Mouse (Mus musculus): ENCODE measurements around the gene Csrp3. TPM values are rescaled to one million over a fixed set of nuclear protein-coding genes. Genes with fewer than 3 reads are reported as not detected.

Gene Csrp3
- polyA plus RNA-seq, 1 experiment: 5.3 TPM

DNA sequence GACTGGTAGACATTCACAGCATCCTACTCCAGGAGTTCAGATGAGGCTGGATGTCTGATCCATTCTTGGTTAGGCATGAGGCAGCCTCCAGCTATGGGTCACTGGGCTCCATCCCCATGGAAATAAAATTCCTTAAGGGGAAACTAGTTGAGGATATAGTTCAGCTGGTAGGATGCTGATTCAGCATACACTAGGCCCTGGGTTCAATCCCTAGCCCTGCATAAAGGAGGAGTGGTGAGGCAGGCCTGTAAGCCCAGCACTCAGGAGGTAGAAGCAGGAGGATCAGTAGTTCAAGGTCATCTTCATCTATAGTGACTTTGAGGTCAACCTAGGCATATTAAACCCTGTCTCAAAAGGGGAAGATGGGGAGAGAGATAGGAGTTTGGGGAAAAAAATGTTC is 16.4 kb upstream of the Csrp3 start:
- TF ChIP-seq CTCF (IDR thresholded peaks at IDR 0.05; ENCODE audit: control insufficient read depth, insufficient read depth, low read length): no peak
- no peak for TF ChIP-seq POLR2A (IDR thresholded peaks at IDR 0.05; ENCODE audit: borderline replicate concordance, control insufficient read depth, low read depth, low read length)
- Histone ChIP-seq H3K4me1 (ENCODE audit: control insufficient read depth, insufficient read depth, low read length) (peaks cover 4% of the 10 kb centered on the region; the same call in 1 of the 2 replicates), H3K27ac (ENCODE audit: control insufficient read depth, insufficient read depth, low read depth, low read length, poor library complexity) (no peak overlapping the region), H3K4me3 (replicated peaks; ENCODE audit: control insufficient read depth, low read depth, low read length) (no peak overlapping the region)

DNA sequence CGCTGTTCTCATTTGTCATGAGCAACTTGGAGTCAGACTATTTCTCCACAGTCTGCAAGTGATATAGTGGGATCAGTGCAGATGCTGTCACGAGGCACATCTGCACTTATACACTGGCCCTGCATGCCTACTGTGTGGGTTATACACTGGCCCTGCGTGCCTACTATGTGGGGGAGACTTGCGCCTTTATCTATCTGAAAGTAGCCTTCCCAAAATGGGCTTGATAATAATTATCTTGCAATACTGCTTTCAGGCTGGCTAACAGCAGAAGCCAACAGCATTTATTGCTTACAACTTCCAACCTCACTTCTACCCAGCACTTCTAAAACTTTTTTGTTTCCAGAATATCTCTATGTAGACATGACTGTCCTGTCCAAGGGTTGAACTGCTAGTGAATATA is 14.0 kb upstream of the Csrp3 start:
- 52% methylated on average over 4 of the region's 4 CpGs for WGBS
- Histone ChIP-seq H3K4me1 (ENCODE audit: control insufficient read depth, insufficient read depth, low read length) (peaks cover 4% of the 10 kb centered on the region; the same call in 1 of the 2 replicates), H3K27ac (ENCODE audit: control insufficient read depth, insufficient read depth, low read depth, low read length, poor library complexity) (no peak overlapping the region), H3K4me3 (replicated peaks; ENCODE audit: control insufficient read depth, low read depth, low read length) (no peak overlapping the region)
- TF ChIP-seq POLR2A (IDR thresholded peaks at IDR 0.05; ENCODE audit: borderline replicate concordance, control insufficient read depth, low read depth, low read length) (no peak), CTCF (IDR thresholded peaks at IDR 0.05; ENCODE audit: control insufficient read depth, insufficient read depth, low read length) (no peak)

DNA sequence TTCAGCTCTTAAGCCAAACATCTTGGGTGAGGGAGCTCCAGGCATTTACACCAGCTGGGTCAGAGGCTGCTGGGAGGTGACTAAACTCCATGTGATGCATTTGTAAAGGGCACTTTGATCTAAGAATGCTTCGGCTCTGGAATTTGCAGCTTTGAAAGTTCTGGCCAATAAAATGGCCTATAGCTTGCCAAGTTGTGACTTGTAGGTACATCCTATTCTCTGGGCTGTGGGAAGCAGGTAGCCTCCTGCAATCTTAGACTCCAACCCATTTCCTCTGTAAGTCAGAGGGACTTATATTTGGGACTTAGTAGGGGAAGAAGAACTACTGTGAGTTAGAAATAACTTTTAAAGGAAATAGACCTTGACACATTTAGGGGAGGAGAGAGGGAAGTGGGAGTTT is 13.1 kb upstream of the Csrp3 start:
- no peak for TF ChIP-seq CTCF (IDR thresholded peaks at IDR 0.05; ENCODE audit: control insufficient read depth, insufficient read depth, low read length)
- TF ChIP-seq POLR2A (IDR thresholded peaks at IDR 0.05; ENCODE audit: borderline replicate concordance, control insufficient read depth, low read depth, low read length): no peak
- peaks cover 4% of the 10 kb centered on the region; the same call in 1 of the 2 replicates for H3K4me1 ChIP-seq (ENCODE audit: control insufficient read depth, insufficient read depth, low read length)
- H3K27ac ChIP-seq (ENCODE audit: control insufficient read depth, insufficient read depth, low read depth, low read length, poor library complexity): no peak overlapping the region
- H3K4me3 ChIP-seq (replicated peaks; ENCODE audit: control insufficient read depth, low read depth, low read length): no peak overlapping the region
- 17% methylated on average over 1 of the region's 1 CpGs for WGBS

DNA sequence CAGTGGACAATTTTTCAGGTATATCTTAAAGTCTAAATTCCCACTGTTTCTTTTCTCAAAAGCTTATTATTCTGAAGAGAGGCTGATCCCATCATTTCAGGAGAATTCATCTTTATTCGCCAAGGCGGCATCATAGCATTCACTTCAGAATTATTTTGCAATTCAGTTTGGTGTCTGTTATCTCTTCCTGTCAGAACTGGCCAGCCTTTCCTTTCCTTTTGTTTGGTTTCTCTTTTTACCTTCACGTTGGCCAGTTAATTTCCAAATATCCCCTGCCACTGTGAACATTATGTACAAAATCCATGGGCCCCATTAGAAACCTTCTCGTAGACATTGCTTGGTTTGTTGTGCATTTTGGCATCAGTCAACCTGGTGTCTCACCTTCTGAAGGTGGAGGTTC is 11.5 kb upstream of the Csrp3 start:
- 17% methylated on average over 4 of the region's 4 CpGs for WGBS
- Histone ChIP-seq H3K27ac (ENCODE audit: control insufficient read depth, insufficient read depth, low read depth, low read length, poor library complexity) (no peak overlapping the region), H3K4me1 (ENCODE audit: control insufficient read depth, insufficient read depth, low read length) (peaks cover 4% of the 10 kb centered on the region; the same call in 1 of the 2 replicates), H3K4me3 (replicated peaks; ENCODE audit: control insufficient read depth, low read depth, low read length) (no peak overlapping the region)
- TF ChIP-seq POLR2A (IDR thresholded peaks at IDR 0.05; ENCODE audit: borderline replicate concordance, control insufficient read depth, low read depth, low read length) (no peak), CTCF (IDR thresholded peaks at IDR 0.05; ENCODE audit: control insufficient read depth, insufficient read depth, low read length) (no peak)

DNA sequence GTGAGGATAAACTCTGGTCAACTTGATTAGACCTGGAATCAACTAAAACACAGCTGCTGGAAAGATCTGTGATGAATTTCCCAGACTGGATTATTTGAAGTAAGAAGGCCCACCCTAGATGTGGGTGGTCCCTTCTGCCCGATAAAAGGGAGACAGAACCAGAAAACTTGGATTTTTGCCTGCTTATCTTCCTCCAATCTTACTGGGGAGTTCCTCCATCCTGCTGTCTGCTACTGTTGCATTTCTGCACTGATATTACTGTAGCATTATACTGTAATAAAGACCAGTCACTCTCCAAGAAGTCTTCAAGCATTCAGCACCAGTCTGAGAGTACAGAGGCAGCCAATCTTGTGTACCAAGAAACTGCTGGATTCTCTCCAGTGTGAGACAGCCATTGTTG is 10.4 kb upstream of the Csrp3 start:
- Histone ChIP-seq H3K27ac (ENCODE audit: control insufficient read depth, insufficient read depth, low read depth, low read length, poor library complexity) (no peak overlapping the region), H3K4me3 (replicated peaks; ENCODE audit: control insufficient read depth, low read depth, low read length) (no peak overlapping the region), H3K4me1 (ENCODE audit: control insufficient read depth, insufficient read depth, low read length) (peaks cover 4% of the 10 kb centered on the region; the same call in 1 of the 2 replicates)
- TF ChIP-seq POLR2A (IDR thresholded peaks at IDR 0.05; ENCODE audit: borderline replicate concordance, control insufficient read depth, low read depth, low read length): no peak
- TF ChIP-seq CTCF (IDR thresholded peaks at IDR 0.05; ENCODE audit: control insufficient read depth, insufficient read depth, low read length): no peak
- WGBS: 39% methylated on average over 1 of the region's 1 CpGs

DNA sequence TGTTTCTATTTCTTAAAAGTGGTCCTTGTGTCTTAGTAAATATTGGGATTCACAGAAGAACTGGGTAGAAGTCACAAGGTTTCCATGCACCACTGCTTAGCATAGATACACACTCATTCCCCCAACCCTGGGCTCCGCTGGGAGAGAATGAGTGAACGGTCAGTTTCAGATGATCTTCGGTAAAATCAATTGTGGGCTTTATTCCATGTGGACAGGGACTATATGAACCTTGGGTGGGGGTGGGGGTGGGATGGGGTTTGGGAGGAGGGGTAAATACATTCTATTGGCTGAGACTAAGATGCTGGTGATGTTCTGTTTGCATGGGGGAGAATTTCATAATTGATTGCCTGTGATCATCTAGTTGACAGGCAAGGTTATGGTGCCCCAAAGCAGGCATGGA is 7.6 kb upstream of the Csrp3 start:
- 92% methylated on average over 3 of the region's 3 CpGs for WGBS
- H3K4me3 ChIP-seq (replicated peaks; ENCODE audit: control insufficient read depth, low read depth, low read length): no peak overlapping the region
- no peak overlapping the region for H3K27ac ChIP-seq (ENCODE audit: control insufficient read depth, insufficient read depth, low read depth, low read length, poor library complexity)
- H3K4me1 ChIP-seq (ENCODE audit: control insufficient read depth, insufficient read depth, low read length): 0 out of 2 replicates have a peak, but pooled peaks cover 2% of the 10 kb centered on the region
- TF ChIP-seq POLR2A (IDR thresholded peaks at IDR 0.05; ENCODE audit: borderline replicate concordance, control insufficient read depth, low read depth, low read length): no peak
- no peak for TF ChIP-seq CTCF (IDR thresholded peaks at IDR 0.05; ENCODE audit: control insufficient read depth, insufficient read depth, low read length)

DNA sequence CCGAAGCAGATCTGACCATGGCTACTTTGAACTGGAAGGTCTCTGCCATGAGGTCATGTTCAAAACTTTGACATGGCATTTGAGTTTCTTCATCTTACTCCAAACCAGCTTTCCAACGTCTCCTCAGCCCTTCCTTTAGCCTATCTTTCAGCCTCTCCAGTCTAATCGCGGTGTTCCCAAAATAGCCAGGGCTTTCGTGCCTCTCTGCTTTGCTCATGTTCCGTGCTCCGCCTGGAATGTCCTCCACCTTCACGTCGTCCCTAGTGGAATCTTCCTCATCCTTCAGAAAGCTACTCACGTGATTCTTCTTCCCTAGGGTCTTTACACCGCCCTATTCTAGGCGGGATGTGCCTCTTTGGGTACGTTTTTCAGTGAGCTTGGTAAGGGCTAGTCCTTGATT is 5.7 kb upstream of the Csrp3 start:
- Histone ChIP-seq H3K4me1 (ENCODE audit: control insufficient read depth, insufficient read depth, low read length) (no peaks in the 10 kb centered on the region), H3K27ac (ENCODE audit: control insufficient read depth, insufficient read depth, low read depth, low read length, poor library complexity) (no peak overlapping the region), H3K4me3 (replicated peaks; ENCODE audit: control insufficient read depth, low read depth, low read length) (no peak overlapping the region)
- 86% methylated on average over 13 of the region's 13 CpGs for WGBS
- TF ChIP-seq POLR2A (IDR thresholded peaks at IDR 0.05; ENCODE audit: borderline replicate concordance, control insufficient read depth, low read depth, low read length) (no peak), CTCF (IDR thresholded peaks at IDR 0.05; ENCODE audit: control insufficient read depth, insufficient read depth, low read length) (no peak)

DNA sequence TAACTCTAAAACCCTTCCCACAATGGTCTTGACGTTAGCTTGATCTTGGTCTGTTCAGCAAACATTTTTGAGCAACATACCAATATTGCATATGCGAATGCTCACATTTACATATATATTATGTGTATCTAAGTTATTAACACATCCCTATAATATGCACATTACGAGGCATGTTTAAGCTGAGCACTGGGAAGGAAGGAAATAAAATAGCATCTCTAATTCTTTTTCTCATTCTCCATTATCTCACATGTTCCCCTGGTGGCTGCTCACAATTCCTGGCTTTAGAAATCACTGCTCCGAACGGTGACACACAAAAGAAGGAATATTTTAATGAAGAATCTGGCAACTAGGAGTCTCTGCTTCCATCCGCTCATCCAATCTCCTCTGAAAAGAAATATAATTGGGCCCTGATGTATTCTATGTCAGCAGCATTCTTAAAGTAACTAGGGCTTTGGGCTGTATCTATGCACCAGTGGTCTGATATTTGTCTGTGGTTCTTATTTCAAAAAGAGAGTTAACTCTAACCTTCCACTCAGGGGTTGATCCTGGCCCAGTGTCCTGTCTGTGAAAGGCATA is 3.8 kb upstream of the Csrp3 start:
- Histone ChIP-seq H3K27ac (ENCODE audit: control insufficient read depth, insufficient read depth, low read depth, low read length, poor library complexity) (no peak overlapping the region), H3K4me1 (ENCODE audit: control insufficient read depth, insufficient read depth, low read length) (no peaks in the 10 kb centered on the region), H3K4me3 (replicated peaks; ENCODE audit: control insufficient read depth, low read depth, low read length) (no peak overlapping the region)
- TF ChIP-seq POLR2A (IDR thresholded peaks at IDR 0.05; ENCODE audit: borderline replicate concordance, control insufficient read depth, low read depth, low read length): no peak
- TF ChIP-seq CTCF (IDR thresholded peaks at IDR 0.05; ENCODE audit: control insufficient read depth, insufficient read depth, low read length): no peak
- WGBS: 84% methylated on average over 6 of the region's 6 CpGs

DNA sequence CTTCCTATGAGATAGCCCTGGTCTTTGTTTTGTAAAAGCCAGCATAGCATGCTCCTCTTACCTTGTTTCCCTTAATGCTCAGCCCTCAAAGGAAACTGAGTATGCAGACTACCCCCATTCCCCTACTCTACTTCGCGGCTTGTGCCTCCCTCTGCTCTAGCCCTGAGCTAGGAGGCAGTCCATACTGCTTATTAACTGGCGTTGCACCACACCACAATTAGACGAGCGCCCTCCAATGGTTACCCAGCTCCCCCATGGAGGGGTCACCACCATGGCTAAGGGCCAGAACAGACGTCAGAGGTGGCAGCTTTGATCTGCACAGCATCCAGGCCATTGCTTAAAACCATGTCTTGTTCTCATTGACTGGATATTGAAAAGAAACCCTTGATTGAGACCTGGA is 1.1 kb downstream of the Csrp3 start:
- 71% methylated on average over 6 of the region's 6 CpGs for WGBS

More for the DNA sequence above, 1.1 kb downstream of the Csrp3 start:
- Histone ChIP-seq H3K27ac (ENCODE audit: control insufficient read depth, insufficient read depth, low read depth, low read length, poor library complexity) (no peak overlapping the region), H3K4me1 (ENCODE audit: control insufficient read depth, insufficient read depth, low read length) (no peaks in the 10 kb centered on the region), H3K4me3 (replicated peaks; ENCODE audit: control insufficient read depth, low read depth, low read length) (no peak overlapping the region)
- TF ChIP-seq CTCF (IDR thresholded peaks at IDR 0.05; ENCODE audit: control insufficient read depth, insufficient read depth, low read length) (no peak), POLR2A (IDR thresholded peaks at IDR 0.05; ENCODE audit: borderline replicate concordance, control insufficient read depth, low read depth, low read length) (no peak)

All from bone marrow, adult 2 months (tissue).